Mouse (Mus musculus): ENCODE data around the gene Olfr211. TPM values are rescaled to one million over a fixed set of nuclear protein-coding genes. Genes with fewer than 3 reads are reported as not detected.
"Not testable (repeated sequence)": the region's sequence is repeated elsewhere in the genome, so short reads cannot be mapped to it uniquely, and the experiment has no call there.

Olfr211 gene
- not detected for total RNA-seq (2021)
- long read RNA-seq, experiment 1 = 0 reads
- long read RNA-seq, experiment 2 = 0 reads

DNA sequence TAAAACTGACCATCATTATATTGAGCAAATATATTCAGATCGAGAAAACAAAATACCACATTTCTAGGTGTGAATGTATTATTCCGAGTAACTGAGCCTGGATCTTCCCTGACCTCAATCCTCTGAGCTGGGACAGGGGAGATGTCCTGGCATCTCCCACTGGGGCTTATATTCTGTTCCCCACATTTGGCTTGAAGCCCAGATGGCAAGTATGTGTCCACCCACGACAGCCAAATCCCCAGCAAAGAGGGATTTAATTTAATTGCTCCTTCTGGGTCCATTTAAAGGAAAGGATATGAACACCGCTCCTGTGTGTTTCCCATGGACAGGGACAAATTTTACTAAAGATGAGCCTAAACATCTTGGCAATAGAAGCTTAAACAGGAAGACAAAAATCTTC lies at the start of gene Olfr211:
Gene Olfr211 (plus strand): TSS at position 301 of the 400 bp plus-strand sequence.
- no peak for DNase-seq

DNA sequence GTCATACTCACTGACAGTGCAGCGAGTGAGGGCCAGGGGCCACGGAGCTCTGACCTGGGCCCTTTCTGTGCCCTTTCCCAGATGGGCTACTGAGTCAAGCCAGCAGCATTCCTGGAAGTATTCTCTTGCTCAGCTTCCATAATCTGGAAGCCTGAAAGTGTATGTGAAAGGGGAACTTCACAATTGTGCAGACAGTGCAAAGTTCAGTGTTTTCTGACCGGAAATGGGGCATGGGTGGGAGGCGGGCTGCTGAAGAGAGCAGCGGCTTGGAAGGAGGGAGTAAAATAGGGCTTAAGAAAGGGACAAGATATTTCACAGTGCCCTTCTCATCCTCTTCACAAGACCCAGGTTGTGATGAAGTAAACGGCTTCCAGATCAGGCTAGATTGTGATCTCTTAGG lies 49.4 kb upstream of the Olfr211 start:
- DNase-seq = no peak

DNA sequence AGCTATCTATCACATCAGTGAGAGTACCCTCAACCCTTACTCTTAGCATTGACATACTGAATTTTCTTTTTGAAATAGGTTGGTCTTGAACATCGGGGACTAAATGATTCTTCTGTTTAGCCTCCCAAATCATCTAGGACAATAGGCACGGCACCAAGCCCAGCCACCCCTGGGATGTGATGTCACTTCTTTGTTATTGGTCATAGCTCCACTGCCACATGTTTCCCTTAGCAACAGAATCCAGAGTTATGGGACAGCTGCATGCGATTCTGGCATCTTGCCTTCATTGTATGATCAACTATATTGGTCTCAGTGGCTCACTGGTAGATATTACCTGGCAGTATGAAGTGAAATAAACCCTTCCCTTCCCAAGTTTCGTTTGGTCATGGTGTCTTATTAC lies 48.4 kb upstream of the Olfr211 start:
- DNase-seq = no peak

DNA sequence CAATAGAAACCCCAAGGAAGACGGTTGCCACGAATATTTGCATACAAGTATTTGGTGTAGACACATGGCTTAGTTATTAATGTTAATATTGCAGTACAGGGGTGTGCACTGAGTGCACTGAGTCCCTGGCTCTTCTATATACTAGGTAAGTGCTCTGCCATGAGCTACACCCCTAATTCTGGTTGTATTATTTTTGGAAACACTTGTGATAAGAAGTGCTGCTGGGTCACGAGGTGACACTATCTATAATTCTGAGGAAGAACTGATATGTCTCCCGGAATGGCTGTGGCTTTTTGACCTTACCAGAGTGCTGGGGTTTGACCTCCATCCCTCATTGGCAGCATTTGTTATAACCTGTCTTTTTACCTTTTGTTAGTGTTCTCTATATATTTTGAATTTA lies 48.0 kb upstream of the Olfr211 start:
- DNase-seq = no peak

DNA sequence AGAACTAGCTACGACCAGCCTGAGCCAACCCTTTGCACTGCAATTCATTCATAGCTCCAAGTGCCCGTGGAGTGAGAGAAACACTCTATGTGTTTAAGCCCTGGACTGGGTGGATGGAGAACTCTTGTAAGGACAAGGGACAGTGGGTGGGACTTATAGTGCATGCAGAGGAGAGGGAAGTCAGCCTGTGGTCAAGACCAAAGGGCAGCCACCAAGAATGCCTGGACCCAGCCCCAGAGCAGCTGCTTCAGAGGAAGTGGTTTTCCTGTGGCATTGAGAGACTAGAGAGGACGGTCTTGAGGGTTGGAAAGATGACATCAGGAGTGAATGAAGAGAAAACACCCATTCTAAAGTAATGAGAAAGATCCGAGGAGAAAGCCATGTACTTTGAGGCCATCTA lies 33.1 kb upstream of the Olfr211 start:
- peak; percentile 22 for DNase-seq

DNA sequence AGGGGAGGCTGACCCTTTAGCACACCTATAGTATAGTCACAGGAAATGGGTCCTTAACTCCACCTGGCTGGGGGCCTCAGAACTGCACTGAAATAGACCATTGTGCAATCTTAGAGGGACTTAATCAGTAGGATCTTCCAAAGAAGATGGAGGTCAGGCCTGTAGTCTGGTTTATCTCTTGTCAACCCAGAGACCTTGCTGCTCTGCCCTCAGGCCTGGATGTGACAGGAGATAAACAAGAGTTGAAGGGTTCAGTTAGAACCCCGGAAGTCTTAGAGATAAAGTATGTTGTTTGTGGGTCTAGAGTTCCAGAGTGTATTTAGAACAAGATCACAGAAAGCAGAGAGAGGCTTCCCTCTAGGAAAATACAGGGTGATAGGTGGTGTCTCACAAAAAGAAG lies 32.4 kb upstream of the Olfr211 start:
- no peak for DNase-seq

DNA sequence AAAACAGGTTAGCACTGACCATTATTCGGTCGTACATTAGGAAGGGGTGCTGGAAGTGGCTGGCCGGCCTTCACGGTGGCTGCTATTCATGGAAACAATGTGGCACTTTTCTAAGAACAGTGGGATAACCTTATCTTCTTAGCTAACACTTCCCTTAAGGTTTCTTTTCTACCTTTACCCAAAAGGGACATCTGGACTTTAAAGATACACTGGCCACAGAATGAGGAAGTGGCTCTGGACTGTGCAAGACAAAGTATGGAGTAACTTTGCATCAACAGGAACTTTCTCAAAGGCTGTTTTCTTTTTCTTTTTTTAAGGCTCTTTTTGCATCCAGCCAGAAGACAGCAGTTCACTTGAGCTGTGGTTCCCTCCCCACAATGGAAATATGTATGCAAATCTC lies 30.2 kb upstream of the Olfr211 start:
- no peak for DNase-seq

DNA sequence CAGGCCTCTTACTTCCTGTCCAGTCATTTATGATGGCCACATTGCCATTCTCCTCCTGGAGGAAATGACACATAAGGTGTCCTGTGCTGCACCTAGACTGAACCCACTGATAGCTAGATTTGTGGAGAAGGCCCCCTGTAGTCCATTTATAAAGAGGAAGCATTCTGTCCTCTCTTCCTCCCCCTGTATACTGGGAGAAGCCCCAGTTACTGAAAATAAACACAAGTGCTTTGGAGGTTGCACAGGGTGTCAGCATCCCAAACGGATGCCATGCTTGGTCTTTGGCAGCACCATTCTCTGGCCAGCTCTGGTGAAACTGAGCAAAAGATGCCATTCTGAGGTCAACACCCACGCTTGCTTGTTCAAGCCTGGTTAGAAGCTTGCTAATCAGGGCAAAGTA lies 29.7 kb upstream of the Olfr211 start:
- DNase-seq = no peak

DNA sequence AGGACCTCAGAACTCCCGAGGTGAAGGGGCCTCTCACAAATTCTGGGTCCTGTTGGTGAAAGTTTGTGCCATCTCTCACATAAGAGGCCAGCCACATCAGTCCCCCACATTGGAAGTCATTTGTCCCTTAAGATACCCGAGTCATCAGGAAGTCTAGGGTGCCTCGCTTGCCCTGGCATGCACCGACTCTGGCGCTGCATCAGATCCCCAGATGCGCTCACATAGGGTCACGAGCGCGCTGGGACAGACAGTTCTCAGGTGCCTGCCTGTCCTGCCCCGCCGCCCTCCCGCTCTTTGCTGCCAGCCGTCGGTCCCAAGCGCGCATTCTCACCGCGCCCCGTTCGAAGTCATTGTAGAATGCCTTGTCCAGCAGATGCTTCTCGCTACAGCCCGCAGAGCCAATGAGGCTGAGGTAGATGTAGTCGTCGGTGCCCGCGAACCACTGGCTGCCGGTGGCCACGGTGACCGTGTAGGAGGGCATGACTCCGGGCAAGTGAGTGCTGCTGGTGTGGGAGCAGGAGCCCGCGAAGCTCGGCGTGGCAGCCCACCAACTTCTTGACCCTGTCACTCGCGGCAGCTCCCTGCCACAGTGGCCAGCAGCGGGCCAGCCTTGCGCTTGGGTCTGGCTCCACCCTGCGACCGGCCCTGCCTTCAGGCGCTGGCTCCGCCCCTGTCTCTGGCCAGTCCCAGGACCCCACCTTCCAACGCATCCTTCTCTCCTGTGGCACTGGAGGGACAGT lies 28.2 kb upstream of the Olfr211 start, which contains the start of gene Alox5:
Gene Alox5 (minus strand): TSS at position 635 of the 740 bp plus-strand sequence.
- DNase-seq = peak; percentile 27

DNA sequence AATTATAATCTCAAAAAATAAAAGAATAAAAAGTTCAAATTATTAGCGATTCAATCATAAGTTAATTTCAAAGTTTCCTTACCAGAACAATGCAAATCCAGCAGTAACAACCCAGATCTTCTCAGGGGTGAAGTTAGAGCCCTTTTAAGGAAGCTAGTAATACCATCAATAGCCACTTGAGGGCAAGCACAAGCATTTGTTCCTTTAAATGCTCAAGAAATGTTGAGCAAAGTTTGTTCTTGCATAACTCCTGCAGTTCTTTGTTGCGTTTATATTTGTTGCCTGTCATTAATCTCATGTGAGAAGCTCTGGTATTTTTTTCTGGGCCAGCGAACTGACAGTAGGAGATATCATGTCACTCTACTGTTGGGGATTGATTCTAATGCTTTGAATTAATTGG lies 20.8 kb upstream of the Olfr211 start:
- no peak for DNase-seq

DNA sequence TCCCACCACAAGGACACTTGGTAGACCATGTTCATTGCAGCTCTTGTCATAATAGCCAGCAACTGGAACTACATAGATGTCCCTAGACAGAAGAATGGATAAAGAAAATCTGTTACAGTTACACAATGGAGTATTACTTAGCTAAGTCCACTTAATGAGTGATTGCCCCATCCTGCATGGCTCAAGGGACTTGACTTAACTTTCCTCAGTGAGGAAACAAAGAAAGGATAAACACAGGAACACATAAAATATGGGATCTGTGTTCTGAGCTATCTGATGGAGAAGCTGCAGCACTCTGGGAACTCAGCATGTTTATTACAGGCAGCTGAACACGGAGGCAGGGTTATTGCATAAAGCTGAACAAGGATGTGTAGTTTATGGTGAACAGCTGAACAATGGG lies 3.8 kb upstream of the Olfr211 start:
- no peak for DNase-seq

DNA sequence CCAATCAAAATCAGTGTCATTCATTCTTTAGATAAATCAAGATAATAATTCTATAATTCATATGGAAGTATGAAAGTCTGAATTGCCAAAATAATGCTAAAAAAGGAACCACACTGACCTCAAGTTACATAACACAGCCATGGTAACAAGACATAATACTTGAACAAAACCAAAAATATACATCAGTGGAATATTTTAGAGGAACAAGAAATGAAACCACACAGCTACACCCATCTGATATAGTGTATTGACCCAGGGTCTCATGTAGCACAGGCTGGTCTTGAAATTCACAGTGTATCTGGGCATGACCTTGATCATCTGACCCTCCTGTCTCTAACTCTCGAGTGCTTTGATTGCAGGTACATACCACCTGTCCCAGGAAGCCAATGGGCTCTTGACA lies 2.1 kb upstream of the Olfr211 start:
- no peak for DNase-seq

DNA sequence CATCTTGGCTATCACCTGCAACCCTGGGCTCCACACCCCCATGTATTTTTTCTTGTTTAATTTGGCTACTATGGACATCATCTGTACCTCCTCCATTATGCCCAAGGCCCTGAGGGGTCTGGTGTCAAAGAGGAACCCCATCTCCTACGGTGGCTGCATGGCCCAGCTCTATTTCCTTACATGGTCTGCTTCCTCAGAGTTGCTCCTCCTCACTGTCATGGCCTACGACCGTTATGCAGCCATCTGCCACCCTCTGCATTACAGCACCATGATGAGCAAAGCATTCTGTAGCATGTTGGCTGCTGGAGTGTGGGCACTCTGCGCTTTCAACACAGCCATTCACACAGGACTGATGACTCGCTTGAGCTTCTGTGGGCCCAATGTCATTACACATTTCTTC lies 4.9 kb downstream of the Olfr211 start:
- no peak for DNase-seq

DNA sequence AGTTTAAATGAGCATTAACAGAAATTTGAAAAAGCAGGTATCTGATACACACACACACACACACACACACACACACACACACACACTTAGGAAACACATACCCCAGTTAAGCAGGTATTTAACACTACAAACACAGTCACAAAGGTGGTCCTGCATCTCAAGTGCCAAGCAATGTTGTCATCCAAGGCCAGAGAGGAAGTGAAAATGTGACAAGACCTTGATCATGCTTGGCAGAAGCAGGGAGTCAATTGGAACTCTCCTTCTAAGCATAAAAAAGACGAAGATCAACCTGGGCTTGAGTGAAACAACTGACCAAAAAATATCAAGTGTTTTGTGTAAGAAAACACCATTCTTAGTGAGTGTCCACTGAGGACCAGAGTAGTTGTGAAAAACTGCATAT lies 7.1 kb downstream of the Olfr211 start:
- DNase-seq = no peak

DNA sequence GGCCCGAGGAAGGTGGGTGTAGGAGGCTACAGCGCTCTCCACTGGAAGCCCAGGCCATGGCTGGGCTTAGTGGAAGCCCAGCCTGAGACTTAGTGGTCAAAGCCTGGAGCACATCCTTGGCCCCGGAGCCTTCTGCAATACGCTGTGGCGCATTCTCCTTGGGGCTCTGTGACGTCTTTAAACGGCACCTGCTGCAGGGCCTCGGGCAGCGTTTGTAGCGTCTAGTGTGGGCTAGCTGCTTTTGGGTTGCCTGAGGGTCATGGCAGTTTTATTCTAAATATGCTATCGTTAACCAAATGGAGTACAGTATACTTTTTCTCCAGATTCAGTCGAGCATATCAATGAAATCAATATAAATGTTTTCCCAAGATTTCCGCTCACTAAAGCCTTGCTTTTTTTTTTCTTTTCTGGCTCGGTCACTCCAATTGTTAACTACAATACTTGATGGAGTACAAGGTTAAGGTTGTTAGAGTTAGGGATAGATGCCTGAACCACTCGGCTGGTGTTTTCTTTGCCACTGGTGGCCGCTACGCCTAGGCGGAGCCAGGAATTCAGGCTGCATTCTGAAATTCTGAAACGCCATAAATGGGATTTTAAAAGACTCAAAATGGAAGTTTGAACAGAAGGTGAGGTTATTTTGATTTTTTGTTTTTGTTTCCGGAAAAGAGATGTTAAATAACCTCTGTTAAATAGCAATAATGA lies 17.6 kb downstream of the Olfr211 start, which contains the start of gene Olfr212:
Gene Olfr212 (plus strand): TSS at position 215 of the 702 bp plus-strand sequence.
- not testable (repeated sequence) for DNase-seq

DNA sequence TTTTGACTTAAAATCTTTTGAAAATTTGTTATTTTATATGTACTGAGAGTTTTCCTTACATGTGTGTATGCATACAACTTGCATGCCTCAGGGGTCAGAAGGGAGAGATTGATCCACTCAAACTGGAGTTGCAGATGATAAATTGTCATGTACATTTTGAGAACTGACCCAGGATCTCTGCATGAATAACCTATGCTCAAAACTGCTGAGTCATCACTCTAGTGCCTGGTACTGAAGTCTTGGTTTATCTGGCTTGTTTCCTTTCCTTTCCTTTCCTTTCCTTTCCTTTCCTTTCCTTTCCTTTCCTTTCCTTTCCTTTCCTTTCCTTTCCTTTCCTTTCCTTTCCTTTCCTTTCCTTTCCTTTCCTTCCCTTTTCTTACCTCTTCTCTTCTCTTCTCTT lies 25.9 kb downstream of the Olfr211 start:
- DNase-seq = no peak

DNA sequence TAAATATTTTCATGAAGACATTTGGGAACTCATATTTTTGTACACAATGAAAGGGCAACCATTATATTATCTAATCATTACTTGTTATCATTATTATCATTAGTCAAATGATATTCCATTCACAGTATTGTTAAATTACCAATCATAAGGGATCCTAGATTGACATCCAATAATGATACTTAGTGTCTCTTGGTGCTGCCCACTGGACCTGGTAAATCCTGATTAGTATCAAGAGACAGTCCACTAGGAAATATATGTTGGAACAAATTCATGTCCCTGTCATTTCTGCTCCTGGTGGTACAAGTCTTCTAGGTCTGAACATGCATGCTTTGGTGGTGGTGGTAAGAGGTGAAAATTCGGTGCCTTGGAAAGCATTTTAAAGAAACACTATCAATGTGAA lies 49.3 kb downstream of the Olfr211 start, which contains the start of gene Olfr213:
Gene Olfr213 (plus strand): TSS at position 301 of the 400 bp plus-strand sequence.
- no peak for DNase-seq

DNA sequence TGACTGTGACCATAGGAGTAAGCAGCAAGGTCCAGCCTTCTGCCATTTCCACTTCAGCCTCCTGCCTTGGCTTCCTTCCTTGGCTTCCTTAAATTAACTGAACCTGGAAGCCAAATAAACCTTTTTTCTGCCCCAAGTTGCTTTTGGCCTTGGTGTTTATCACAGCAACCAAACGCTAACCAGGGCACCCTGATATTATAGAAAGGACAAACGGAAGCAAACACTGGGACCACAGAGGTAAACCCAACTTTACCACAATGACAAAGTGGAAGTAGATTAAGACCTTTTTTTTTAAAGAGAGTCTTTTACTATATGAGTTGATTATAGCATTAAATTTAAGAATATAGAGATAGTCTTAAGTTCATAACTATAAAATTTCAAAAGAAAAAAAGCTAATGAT lies 53.6 kb downstream of the Olfr211 start:
- DNase-seq = no peak

Other genes starting within 250 kb of the Olfr211 start
- 1 to 10 TPM in 1 of 2 experiments, under 1 TPM in 1; 0.51 to 1.1 TPM for gene Zfand4, start 224.9 kb upstream of the Olfr211 start, total RNA-seq (2021)
- gene March8, start 151.1 kb upstream of the Olfr211 start, total RNA-seq (2021) = 10 to 100 TPM; 24.4 to 27.1 TPM
- gene Alox5, start 27.9 kb upstream of the Olfr211 start, total RNA-seq (2021) = 1 to 10 TPM; 1.1 to 1.3 TPM
- not detected for gene Olfr212, start 17.4 kb downstream of the Olfr211 start, total RNA-seq (2021)
- not detected for gene Olfr213, start 49.4 kb downstream of the Olfr211 start, total RNA-seq (2021)
- 1 to 10 TPM in 1 of 2 experiments, under 1 TPM in 1; 0.78 to 1.4 TPM for gene Gm5580, start 62.0 kb downstream of the Olfr211 start, total RNA-seq (2021)
- not detected for gene Olfr214, start 65.1 kb downstream of the Olfr211 start, total RNA-seq (2021)
- gene Olfr215, start 95.1 kb downstream of the Olfr211 start, total RNA-seq (2021) = not detected
- gene Zfp422, start 139.9 kb downstream of the Olfr211 start, total RNA-seq (2021) = 1 to 10 TPM; 7.9 to 8.4 TPM
- gene Depp1, start 161.5 kb downstream of the Olfr211 start, total RNA-seq (2021) = 1 to 10 TPM; 1.5 to 7.2 TPM
- gene Rassf4, start 184.9 kb downstream of the Olfr211 start, total RNA-seq (2021) = 1 to 10 TPM; 1.2 to 2.3 TPM
- under 1 TPM; 0.03 to 0.13 TPM for gene Tmem72, start 227.8 kb downstream of the Olfr211 start, total RNA-seq (2021)